Mouse (Mus musculus) embryonic facial prominence, embryonic 12.5 days (tissue): Measurements from ENCODE around the gene Tradd. TPM values are rescaled to one million over a fixed set of nuclear protein-coding genes. Genes with fewer than 3 reads are reported as not detected.
A peak's percentile ranks its signal among the peaks of the same experiment; 100 is the strongest.
"Not testable (repeated sequence)": the region's sequence is repeated elsewhere in the genome, so short reads cannot be mapped to it uniquely, and the experiment has no call there.

Source experiments
- ATAC-seq: fragments of 200-750 bp; cut with Nextera tagmentation; 2 replicates; pipeline ENCODE4 v1.8.0; 2017; ENCODE audit not compliant: insufficient number of reproducible peaks, insufficient read depth, low FRiP score, low TSS enrichment
- H3K27ac ChIP-seq: fragments of 300-500 bp; sonication (generic); 2 replicates; pipeline ENCODE4 v1.5.1; 2016; ENCODE audit warnings: mild to moderate bottlenecking
- H3K27me3 ChIP-seq: fragments of 300-500 bp; sonication (generic); 2 replicates; pipeline ENCODE4 v1.6.1; 2016; ENCODE audit warnings: mild to moderate bottlenecking, moderate library complexity
- H3K36me3 ChIP-seq: fragments of 300-500 bp; sonication (generic); 2 replicates; pipeline ENCODE4 v1.6.1; 2016; ENCODE audit warnings: mild to moderate bottlenecking
- H3K4me1 ChIP-seq: fragments of 300-500 bp; sonication (generic); 2 replicates; pipeline ENCODE4 v1.6.1; 2016
- H3K4me2 ChIP-seq: fragments of 300-500 bp; sonication (generic); replicated peaks from 2 replicates; pipeline ENCODE4 v1.6.1; 2016; ENCODE audit warnings: mild to moderate bottlenecking, moderate library complexity
- H3K4me3 ChIP-seq: fragments of 300-500 bp; sonication (generic); 2 replicates; pipeline ENCODE4 v1.5.1; 2016; ENCODE audit warnings: mild to moderate bottlenecking
- H3K9ac ChIP-seq: fragments of 300-500 bp; sonication (generic); 2 replicates; pipeline ENCODE4 v1.6.1; 2016; ENCODE audit warnings: mild to moderate bottlenecking, moderate library complexity
- H3K9me3 ChIP-seq: fragments of 300-500 bp; sonication (generic); 2 replicates; pipeline ENCODE4 v1.6.1; 2016; ENCODE audit warnings: mild to moderate bottlenecking, moderate library complexity
- WGBS: fragments of 180-500 bp; shearing (Covaris S2); methylation state at CpG from one replicate; pipeline ENCODE4 v1.1.7; 2016; 5-methylcytosine and 5-hydroxymethylcytosine counted together
- polyA plus RNA-seq: library from polyadenylated mRNA; unstranded; fragments of >200 nt; fragmentation: Nextera tagmentation; extraction: Ambion mirVana; gene quantifications from 2 replicates; pipeline ENCODE4 v1.2.1, GENCODE M21; 2016

The Tradd gene
- polyA plus RNA-seq, 1 experiment from 2014 or later: 17.4 TPM

DNA sequence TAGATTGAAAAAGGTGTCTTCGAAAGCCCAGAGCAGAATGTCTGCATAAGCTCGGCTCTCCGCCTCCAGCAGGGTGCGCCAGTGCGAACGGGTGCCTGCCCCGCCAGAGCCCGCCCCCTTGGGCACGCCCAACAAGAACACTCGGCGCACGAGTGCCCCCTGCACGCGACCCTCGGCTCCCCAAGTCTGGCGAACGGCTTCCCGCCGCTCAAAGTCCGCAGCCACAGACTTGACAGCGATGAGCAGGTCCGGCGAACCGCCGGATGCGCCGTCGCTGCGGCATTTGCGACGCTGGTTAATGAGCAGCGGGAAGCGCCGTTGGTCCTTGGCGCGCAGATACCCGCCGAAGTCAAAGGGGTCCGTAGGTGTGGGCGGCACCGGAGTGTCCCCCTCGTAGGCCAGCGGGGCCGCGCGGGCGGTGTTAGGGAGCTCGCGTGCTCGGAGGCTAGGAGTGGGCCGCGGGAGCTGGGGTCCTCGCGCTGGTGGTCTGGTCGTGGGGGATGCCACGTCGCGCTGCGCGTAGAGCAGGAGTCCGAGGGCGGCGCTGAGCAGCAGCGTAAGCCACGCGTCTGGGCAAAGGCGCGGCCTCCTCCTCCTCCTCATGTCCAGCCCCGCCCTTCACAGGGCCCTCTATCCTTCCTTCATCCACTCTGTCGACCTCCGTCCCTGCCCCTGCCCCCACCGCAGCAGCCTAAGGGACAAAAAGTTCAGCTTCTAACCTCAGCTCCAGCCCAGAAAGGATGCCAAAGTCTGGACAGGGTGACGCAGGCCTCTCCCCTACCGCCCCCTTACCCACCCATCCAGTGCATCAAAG is 10.1 kb downstream of the Tradd start:
- ATAC-seq: peak; percentile 85
- peaks cover 37% of the 10 kb centered on the region for H3K27me3 ChIP-seq
- no peaks in the 10 kb centered on the region for H3K9me3 ChIP-seq
- peak overlapping the region; percentile 96 for H3K4me2 ChIP-seq
- peaks cover 21% of the 10 kb centered on the region for H3K4me1 ChIP-seq
- H3K9ac ChIP-seq: peak overlapping the region; percentile 72
- H3K27ac ChIP-seq: peak overlapping the region; percentile 73; the same call in 1 of the 2 replicates
- 1% methylated on average over 72 of the region's 74 CpGs for WGBS
- H3K4me3 ChIP-seq: peak overlapping the region; percentile 66
- H3K36me3 ChIP-seq: peaks cover 29% of the 10 kb centered on the region

DNA sequence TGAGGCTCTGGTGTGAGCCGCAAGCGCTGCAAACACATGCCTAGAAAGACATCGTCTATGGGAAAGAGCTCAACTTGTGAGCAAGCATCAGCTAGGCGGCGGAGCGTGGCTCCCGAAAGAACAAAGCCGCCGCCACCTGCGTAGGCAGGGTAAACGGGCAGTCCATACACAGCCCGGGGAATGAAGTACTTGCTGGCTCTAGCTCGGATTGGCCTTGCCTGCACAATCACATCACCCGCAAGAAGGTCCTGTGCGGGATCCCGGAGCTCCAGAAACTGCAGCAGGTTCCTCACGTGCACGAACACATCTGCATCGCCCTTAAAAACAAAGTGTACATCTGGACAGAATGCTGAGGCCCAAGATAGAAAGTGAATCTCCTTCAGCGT is 10.7 kb downstream of the Tradd start:
- WGBS: 42% methylated on average over 20 of the region's 20 CpGs
- Histone ChIP-seq H3K27ac (no peak overlapping the region), H3K9me3 (no peaks in the 10 kb centered on the region), H3K4me3 (peak overlapping the region; percentile 66), H3K36me3 (peaks cover 35% of the 10 kb centered on the region), H3K27me3 (peaks cover 31% of the 10 kb centered on the region), H3K4me1 (peaks cover 16% of the 10 kb centered on the region), H3K4me2 (peak overlapping the region; percentile 96), H3K9ac (peak overlapping the region; percentile 72; the same call in 1 of the 2 replicates)
- ATAC-seq: no peak

DNA sequence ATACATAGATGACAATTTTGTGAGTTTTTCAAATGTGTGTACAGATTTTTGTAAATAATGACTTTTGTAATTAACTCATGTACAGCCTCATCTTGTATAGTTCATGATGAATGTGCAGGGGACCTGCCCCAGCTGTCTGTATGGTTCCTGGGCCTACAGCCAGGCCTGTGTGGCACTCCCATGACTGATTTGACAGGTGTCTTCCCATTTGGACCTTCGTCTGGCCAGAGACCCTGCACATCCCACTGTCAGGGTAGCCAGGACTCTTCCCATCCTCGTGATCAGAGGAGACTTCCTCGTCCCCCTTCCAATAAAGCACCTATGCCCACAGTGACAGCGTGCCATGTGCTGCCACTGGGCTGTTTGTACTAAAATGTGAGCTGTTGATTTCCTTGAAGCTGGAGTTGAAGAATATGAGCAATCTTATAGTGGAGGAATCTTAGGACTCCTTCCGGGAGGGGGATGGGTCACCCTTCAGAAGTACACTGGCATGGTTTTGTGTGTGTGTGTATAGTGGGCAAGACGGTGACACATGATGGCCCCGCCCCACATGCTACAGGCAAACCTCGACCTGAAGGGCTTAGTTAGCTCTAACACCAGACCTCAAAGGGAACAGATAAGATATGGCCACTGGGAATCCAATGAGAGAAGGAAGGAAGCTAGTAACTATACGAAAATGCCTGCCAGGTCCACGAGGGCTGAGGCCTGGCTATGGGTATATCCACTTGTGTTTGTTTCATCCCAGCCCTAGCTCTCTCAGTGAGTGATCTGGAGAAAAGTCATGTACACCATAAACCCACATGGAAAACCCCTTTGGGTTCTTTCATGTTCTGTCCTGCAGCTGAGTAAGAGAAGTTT is 11.5 kb downstream of the Tradd start:
- H3K27me3 ChIP-seq: peaks cover 23% of the 10 kb centered on the region
- no peaks in the 10 kb centered on the region for H3K9me3 ChIP-seq
- no peak overlapping the region for H3K4me3 ChIP-seq
- H3K4me1 ChIP-seq: peaks cover 14% of the 10 kb centered on the region
- H3K4me2 ChIP-seq: no peak overlapping the region
- 86% methylated on average over 10 of the region's 10 CpGs for WGBS
- no peak overlapping the region for H3K27ac ChIP-seq
- no peak overlapping the region for H3K9ac ChIP-seq
- H3K36me3 ChIP-seq: peaks cover 43% of the 10 kb centered on the region
- no peak for ATAC-seq

DNA sequence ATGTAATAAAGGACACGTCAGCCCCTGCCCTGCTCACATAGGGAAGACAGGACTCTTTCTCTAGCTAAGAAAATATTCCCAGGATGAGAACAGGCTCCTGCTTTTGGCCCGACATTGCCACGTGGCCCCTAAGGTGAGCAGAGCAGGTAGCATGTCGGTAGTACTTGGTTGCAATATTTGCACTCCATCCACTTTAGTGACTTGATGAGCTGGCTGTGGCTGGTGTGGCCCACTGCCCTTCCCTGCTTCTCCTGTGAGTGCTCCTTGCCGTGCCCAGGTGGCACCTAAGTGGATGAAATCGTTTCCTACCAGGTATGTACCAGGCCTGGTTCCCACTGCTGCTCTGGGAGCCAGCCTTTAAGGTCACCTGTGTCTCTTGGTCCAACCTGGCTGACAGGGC is 12.5 kb downstream of the Tradd start:
- peaks cover 46% of the 10 kb centered on the region for H3K36me3 ChIP-seq
- no peak overlapping the region for H3K9ac ChIP-seq
- no peak overlapping the region for H3K27ac ChIP-seq
- H3K9me3 ChIP-seq: no peaks in the 10 kb centered on the region
- 89% methylated on average over 6 of the region's 6 CpGs for WGBS
- no peak overlapping the region for H3K4me3 ChIP-seq
- H3K4me1 ChIP-seq: peaks cover 14% of the 10 kb centered on the region
- peaks cover 14% of the 10 kb centered on the region; the same call in 1 of the 2 replicates for H3K27me3 ChIP-seq
- no peak for ATAC-seq
- H3K4me2 ChIP-seq: no peak overlapping the region

DNA sequence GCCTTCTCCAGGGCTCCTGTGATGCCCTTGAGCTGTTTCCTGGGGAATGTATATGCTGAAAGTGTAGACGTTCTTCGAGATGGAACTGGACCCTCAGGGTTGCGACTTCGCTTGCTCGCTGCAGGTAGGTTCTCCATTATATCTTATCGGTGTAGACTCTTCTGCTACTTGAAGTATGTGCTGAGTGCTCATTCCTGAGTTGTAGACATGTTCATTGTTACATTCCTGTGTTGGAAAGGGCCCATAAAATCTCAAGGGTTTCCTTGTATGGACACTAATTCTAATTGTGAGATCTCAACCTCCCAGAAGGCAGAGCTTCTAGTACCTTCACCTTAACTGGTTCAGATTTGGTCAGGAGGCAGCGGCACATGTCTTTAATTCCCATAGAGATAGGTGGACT is 23.4 kb downstream of the Tradd start:
- H3K27me3 ChIP-seq: no peaks in the 10 kb centered on the region
- WGBS: 94% methylated on average over 7 of the region's 7 CpGs
- no peak overlapping the region for H3K4me2 ChIP-seq
- no peaks in the 10 kb centered on the region for H3K9me3 ChIP-seq
- no peak overlapping the region for H3K4me3 ChIP-seq
- no peak for ATAC-seq
- H3K9ac ChIP-seq: no peak overlapping the region
- H3K36me3 ChIP-seq: peaks cover 44% of the 10 kb centered on the region
- H3K4me1 ChIP-seq: no peaks in the 10 kb centered on the region
- no peak overlapping the region for H3K27ac ChIP-seq

GRCm38 (mm10) chr8:105237442-105238142 is 26.8 kb downstream of the Tradd start:
- no peaks in the 10 kb centered on the region for H3K27me3 ChIP-seq
- 90% methylated on average over 14 of the region's 14 CpGs for WGBS
- H3K27ac ChIP-seq: no peak overlapping the region

GRCm38 (mm10) chr8:105235206-105235605 is 29.2 kb downstream of the Tradd start:
- Histone ChIP-seq H3K27ac (no peak overlapping the region), H3K9ac (no peak overlapping the region), H3K36me3 (peaks cover 34% of the 10 kb centered on the region), H3K4me3 (no peak overlapping the region), H3K4me1 (no peaks in the 10 kb centered on the region), H3K4me2 (no peak overlapping the region), H3K9me3 (no peaks in the 10 kb centered on the region), H3K27me3 (no peaks in the 10 kb centered on the region)
- WGBS: 72% methylated on average over 1 of the region's 1 CpGs
- ATAC-seq: no peak

More at GRCm38 (mm10) chr8:105237442-105238142, 26.8 kb downstream of the Tradd start:
- H3K4me2 ChIP-seq: no peak overlapping the region
- no peak for ATAC-seq
- no peak overlapping the region for H3K4me3 ChIP-seq
- H3K9ac ChIP-seq: no peak overlapping the region
- H3K4me1 ChIP-seq: no peaks in the 10 kb centered on the region
- no peaks in the 10 kb centered on the region for H3K9me3 ChIP-seq
- peaks cover 52% of the 10 kb centered on the region for H3K36me3 ChIP-seq

DNA sequence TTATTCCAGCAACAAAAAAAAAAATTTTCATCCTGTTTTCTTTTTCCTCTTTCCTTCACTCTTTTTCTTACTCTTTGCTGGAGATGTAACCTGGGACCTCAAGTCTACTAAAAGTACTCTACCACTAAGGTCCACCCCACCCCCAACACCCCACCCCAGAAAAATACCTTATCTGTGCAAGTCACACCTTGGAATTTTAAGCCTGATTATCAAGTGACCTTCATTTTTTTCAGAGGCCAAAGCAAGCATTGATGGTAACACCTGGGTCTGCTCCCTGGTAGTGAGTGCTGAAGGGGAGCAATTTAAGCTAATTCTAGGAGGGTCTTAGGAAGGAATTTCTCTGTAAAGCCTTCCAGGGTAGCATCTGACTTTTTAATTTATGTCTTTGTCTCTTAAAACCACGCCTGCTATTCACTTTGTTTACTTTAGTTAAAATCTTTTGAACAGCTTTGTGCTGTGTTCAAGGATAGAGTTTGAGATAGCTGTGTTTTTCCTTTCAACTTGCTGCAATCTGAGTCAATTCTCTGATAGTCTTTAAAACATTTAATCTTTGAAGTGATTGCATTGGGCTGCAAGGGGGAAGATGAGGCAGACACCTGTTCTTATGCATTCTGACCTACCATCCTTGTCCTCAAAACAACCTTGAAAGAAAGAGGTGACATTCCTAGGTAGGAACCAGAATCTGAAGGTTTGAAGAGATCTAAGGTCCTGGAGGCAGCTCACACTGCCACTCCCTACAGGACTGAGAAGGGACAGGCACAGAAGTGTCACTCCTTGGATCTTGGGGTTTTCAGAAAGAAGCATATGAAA is 31.1 kb downstream of the Tradd start:
- H3K27me3 ChIP-seq: no peaks in the 10 kb centered on the region
- H3K27ac ChIP-seq: no peak overlapping the region
- no peak overlapping the region for H3K4me2 ChIP-seq
- H3K4me3 ChIP-seq: no peak overlapping the region
- no peak for ATAC-seq
- 73% methylated on average over 1 of the region's 1 CpGs for WGBS
- H3K36me3 ChIP-seq: peaks cover 16% of the 10 kb centered on the region; the same call in 1 of the 2 replicates
- no peaks in the 10 kb centered on the region for H3K4me1 ChIP-seq
- no peaks in the 10 kb centered on the region for H3K9me3 ChIP-seq
- H3K9ac ChIP-seq: no peak overlapping the region

GRCm38 (mm10) chr8:105232321-105232693 is 32.1 kb downstream of the Tradd start:
- H3K4me3 ChIP-seq, H3K4me2 ChIP-seq, H3K27me3 ChIP-seq, H3K9me3 ChIP-seq, H3K9ac ChIP-seq, H3K27ac ChIP-seq, H3K4me1 ChIP-seq, ATAC-seq: not testable (repeated sequence)
- 86% methylated on average over 4 of the region's 4 CpGs for WGBS
- H3K36me3 ChIP-seq: peaks cover 15% of the 10 kb centered on the region; the same call in 1 of the 2 replicates

DNA sequence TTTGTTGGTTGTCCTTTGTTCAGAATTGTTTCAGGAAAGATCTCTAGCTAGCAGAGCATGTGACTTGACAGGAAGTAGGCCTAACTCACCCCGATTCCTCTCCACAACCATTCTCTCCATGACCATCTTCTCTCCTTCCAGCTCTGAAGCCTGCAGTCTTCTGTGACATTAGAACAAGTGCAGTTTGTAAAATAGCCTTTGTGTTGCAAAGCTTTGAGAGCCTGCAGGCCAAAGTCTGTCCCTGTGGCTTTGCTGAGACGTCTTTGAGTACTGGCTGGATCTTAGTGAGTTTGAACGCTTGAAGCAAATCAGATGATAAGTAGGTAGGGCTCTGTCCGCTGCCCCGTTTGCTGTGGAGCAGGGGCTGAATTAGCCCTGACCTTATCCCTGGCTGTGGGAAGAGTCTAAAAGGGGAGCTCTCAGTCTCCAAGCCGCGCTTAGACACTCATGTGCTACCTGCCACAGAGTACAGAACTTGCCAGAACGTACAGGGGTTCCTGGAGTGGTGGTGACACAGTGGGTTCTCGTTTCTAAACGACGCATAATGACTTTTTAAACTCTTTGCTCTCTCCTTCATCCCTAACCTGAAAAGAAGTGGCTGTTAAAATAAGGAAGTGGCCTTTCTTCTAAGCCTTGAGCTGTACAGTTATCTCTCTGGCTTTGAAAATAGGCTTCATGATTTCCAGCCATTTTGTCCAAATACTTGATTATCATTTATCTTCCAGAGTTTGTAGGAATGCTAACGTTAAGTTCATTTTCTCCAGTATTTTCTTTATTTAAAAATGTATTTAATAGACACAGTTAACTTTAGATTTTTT is 32.7 kb downstream of the Tradd start:
- no peak overlapping the region for H3K4me2 ChIP-seq
- WGBS: 84% methylated on average over 12 of the region's 12 CpGs
- H3K9me3 ChIP-seq: no peaks in the 10 kb centered on the region
- H3K27me3 ChIP-seq: no peaks in the 10 kb centered on the region
- no peak overlapping the region for H3K9ac ChIP-seq
- H3K4me1 ChIP-seq: no peaks in the 10 kb centered on the region
- no peak overlapping the region for H3K4me3 ChIP-seq
- no peak for ATAC-seq
- H3K27ac ChIP-seq: no peak overlapping the region
- peaks cover 13% of the 10 kb centered on the region; the same call in 1 of the 2 replicates for H3K36me3 ChIP-seq
